Mouse (Mus musculus): ENCODE data around the gene Gm20388.

DNA sequence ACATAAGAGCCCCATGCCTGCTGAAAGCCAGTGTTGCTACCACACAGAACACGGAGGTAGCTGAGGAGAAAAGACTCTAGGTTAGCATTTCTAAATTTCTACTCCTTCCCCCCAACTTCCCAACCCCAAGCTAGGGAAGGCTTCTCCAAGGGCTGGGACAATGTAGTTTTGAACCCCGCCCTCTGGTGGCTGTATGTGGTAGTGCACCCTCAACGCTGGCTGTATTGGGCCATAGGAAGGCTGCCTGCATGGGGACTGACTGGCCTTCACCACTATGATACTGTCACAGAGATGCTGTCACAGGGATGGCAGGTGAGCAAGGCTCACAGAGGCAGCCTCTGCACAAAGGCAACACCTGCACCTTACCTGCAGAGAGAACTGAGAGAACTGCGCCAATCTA lies 161.0 kb downstream of the Gm20388 start:
- TF ChIP-seq CTCF (IDR thresholded peaks at IDR 0.05; ENCODE audit: low read depth) = peak; percentile 95
- TF ChIP-seq EP300 (optimal IDR thresholded peaks at IDR 0.05) = no peak
